Mouse (Mus musculus) small intestine, adult 2 months (tissue): Measurements from ENCODE around the gene Zhx3.

Experiments
- CTCF ChIP-seq: fragments of 200-500 bp; IDR thresholded peaks from 2 replicates; pipeline ENCODE4 v1.5.1; 2012; ENCODE audit warnings: low read depth, mild to moderate bottlenecking, control low read depth, inconsistent platforms, low read length, moderate library complexity, mixed read lengths; ENCODE audit not compliant: insufficient replicate concordance, insufficient read length; ENCODE audit errors: extremely low read depth
- POLR2A ChIP-seq: fragments of 200-500 bp; IDR thresholded peaks from 2 replicates; pipeline ENCODE4 v1.6.1; 2012; ENCODE audit warnings: low read depth, mild to moderate bottlenecking, control low read depth, inconsistent platforms, low read length, moderate library complexity

- TF ChIP-seq CTCF (no peak), POLR2A (no peak)
Measured at GRCm38 (mm10) chr2:160724536-160724935, 148.3 kb downstream of the Zhx3 start.
